Mouse (Mus musculus) frontal cortex, adult 2 months (tissue): ENCODE data around the gene Cfap97d1. TPM values are rescaled to one million over a fixed set of nuclear protein-coding genes. Genes with fewer than 3 reads are reported as not detected.

Source experiments
- DNase-seq, 2 experiments: peaks; one replicate each; pipeline ENCODE4 v3.0.0; 2022; ENCODE audit warnings: low spot score in 1 of 2; ENCODE audit errors: extremely low spot score in 1 of 2
- polyA plus RNA-seq: library from polyadenylated mRNA; depleted of rRNA; stranded (reverse); fragments of >200 nt; gene quantifications from 2 replicates; pipeline ENCODE4 v1.2.3, GENCODE M21; 2012; rRNA removed

Gene Cfap97d1
- polyA plus RNA-seq, 1 experiment = not detected

GRCm38 (mm10) chr11:102031149-102031548, 47.1 kb downstream of the Cfap97d1 start:
- peak in 1 of 2 experiments; percentile 80 for DNase-seq

- no peak for DNase-seq
These were observed 49.0 kb downstream of the Cfap97d1 start for GRCm38 (mm10) chr11:102033055-102033591.

- no peak for DNase-seq
These were observed 50.8 kb downstream of the Cfap97d1 start for GRCm38 (mm10) chr11:102034887-102035286.

GRCm38 (mm10) chr11:102035456-102035960, 51.4 kb downstream of the Cfap97d1 start:
- no peak for DNase-seq

- DNase-seq = no peak
These were observed 52.3 kb downstream of the Cfap97d1 start for GRCm38 (mm10) chr11:102036336-102036735.

GRCm38 (mm10) chr11:102037789-102038188, 53.7 kb downstream of the Cfap97d1 start:
- no peak for DNase-seq

GRCm38 (mm10) chr11:102039487-102040137, 55.5 kb downstream of the Cfap97d1 start:
- DNase-seq = no peak

GRCm38 (mm10) chr11:102040138-102040524, 56.1 kb downstream of the Cfap97d1 start:
- DNase-seq = peak in 1 of 2 experiments; percentile 85

- no peak for DNase-seq
These were observed 56.6 kb downstream of the Cfap97d1 start for GRCm38 (mm10) chr11:102040646-102041045.

GRCm38 (mm10) chr11:102041350-102041949, 57.4 kb downstream of the Cfap97d1 start, which contains the start of gene Cd300lg:
Cd300lg (plus strand) TSS chr11:102041509.
- no peak for DNase-seq

Other genes with a start within 250 kb of the Cfap97d1 start
- 20.7 and 21.5 TPM in 2 replicates for gene Etv4, start 198.9 kb upstream of the Cfap97d1 start, polyA plus RNA-seq
- 0.71 and 0.84 TPM in 2 replicates for gene Meox1, start 89.9 kb upstream of the Cfap97d1 start, polyA plus RNA-seq
- 0.13 and 0.18 TPM in 2 replicates for gene Sost, start 17.3 kb upstream of the Cfap97d1 start, polyA plus RNA-seq
- gene Dusp3, start 2.7 kb downstream of the Cfap97d1 start, polyA plus RNA-seq = 112 and 124 TPM in 2 replicates
- 47.6 and 51.0 TPM in 2 replicates for gene Mpp3, start 44.2 kb downstream of the Cfap97d1 start, polyA plus RNA-seq
- gene Cd300lg, start 57.2 kb downstream of the Cfap97d1 start, polyA plus RNA-seq = 0.25 and 0.28 TPM in 2 replicates
- 147 and 153 TPM in 2 replicates for gene Mpp2, start 104.2 kb downstream of the Cfap97d1 start, polyA plus RNA-seq
- not detected in 2 replicates for gene Ppy, start 117.0 kb downstream of the Cfap97d1 start, polyA plus RNA-seq
- not detected in 2 replicates for gene Pyy, start 123.6 kb downstream of the Cfap97d1 start, polyA plus RNA-seq
- 0.04 and 0.06 TPM in 2 replicates for gene Nags, start 161.2 kb downstream of the Cfap97d1 start, polyA plus RNA-seq
- gene Tmem101, start 172.1 kb downstream of the Cfap97d1 start, polyA plus RNA-seq = 28.1 TPM in 2 replicates
- 32.9 and 35.5 TPM in 2 replicates for gene Lsm12, start 201.0 kb downstream of the Cfap97d1 start, polyA plus RNA-seq
- gene G6pc3, start 205.3 kb downstream of the Cfap97d1 start, polyA plus RNA-seq = 87.5 and 91.4 TPM in 2 replicates
- gene Hdac5, start 245.9 kb downstream of the Cfap97d1 start, polyA plus RNA-seq = 256 and 323 TPM in 2 replicates